Mouse (Mus musculus) hindlimb bud, embryonic 11.5 days (tissue): ENCODE results near the gene Wdr92.
"Not testable (repeated sequence)": the region's sequence is repeated elsewhere in the genome, so short reads cannot be mapped to it uniquely, and the experiment has no call there.

ENCODE experiments used
- DNase-seq: peaks from one replicate; pipeline ENCODE4 v3.0.0-alpha.2; 2012; ENCODE audit warnings: low read depth, low spot score; ENCODE audit errors: extremely low spot score

Wdr92 gene

GRCm38 (mm10) chr11:17202481-17202880 lies 20.6 kb downstream of the Wdr92 start:
- no peak for DNase-seq

GRCm38 (mm10) chr11:17211258-17212140 lies 29.6 kb downstream of the Wdr92 start, which contains the start of gene Pno1:
TSS of gene Pno1 (minus strand) at chr11:17211568.
- peak; percentile 92 for DNase-seq

GRCm38 (mm10) chr11:17212141-17212495 lies 30.2 kb downstream of the Wdr92 start:
- DNase-seq, result no peak

- no peak for DNase-seq
These were observed 31.1 kb downstream of the Wdr92 start for GRCm38 (mm10) chr11:17212903-17213509.

- no peak for DNase-seq
These were observed 33.6 kb downstream of the Wdr92 start for GRCm38 (mm10) chr11:17215475-17215874.

- no peak for DNase-seq
These were observed 39.2 kb downstream of the Wdr92 start for GRCm38 (mm10) chr11:17221126-17221525.

- no peak for DNase-seq
These were observed 50.9 kb downstream of the Wdr92 start for GRCm38 (mm10) chr11:17232792-17233191.

GRCm38 (mm10) chr11:17236449-17237037 lies 54.6 kb downstream of the Wdr92 start:
- no peak for DNase-seq

- not testable (repeated sequence) for DNase-seq
These were observed 56.7 kb downstream of the Wdr92 start for GRCm38 (mm10) chr11:17238598-17238997.

GRCm38 (mm10) chr11:17248715-17249114 lies 66.8 kb downstream of the Wdr92 start:
- DNase-seq, result no peak

- no peak for DNase-seq
These were observed 75.0 kb downstream of the Wdr92 start for GRCm38 (mm10) chr11:17256813-17257365.

GRCm38 (mm10) chr11:17257443-17257842 lies 75.5 kb downstream of the Wdr92 start, which contains the start of gene C1d:
TSS of gene C1d (plus strand) at chr11:17257579.
- peak; percentile 85 for DNase-seq

- DNase-seq, result peak; percentile 26
These were observed 76.0 kb downstream of the Wdr92 start for GRCm38 (mm10) chr11:17257861-17258260.

- no peak for DNase-seq
These were observed 85.3 kb downstream of the Wdr92 start for GRCm38 (mm10) chr11:17267176-17267575.

GRCm38 (mm10) chr11:17268801-17269200 lies 86.9 kb downstream of the Wdr92 start:
- no peak for DNase-seq

GRCm38 (mm10) chr11:17279959-17280358 lies 98.1 kb downstream of the Wdr92 start:
- DNase-seq, result peak; percentile 37
